Mouse (Mus musculus) testis, adult 2 months (tissue): Measurements from ENCODE around the gene Gm10644.

Source experiments
- CTCF ChIP-seq: fragments of 200-500 bp; IDR thresholded peaks from 2 replicates; pipeline ENCODE4 v1.5.1; 2012; ENCODE audit warnings: low read depth, mild to moderate bottlenecking, inconsistent platforms, low read length, moderate library complexity; ENCODE audit not compliant: control insufficient read depth, insufficient read depth, insufficient replicate concordance
- POLR2A ChIP-seq: fragments of 200-500 bp; IDR thresholded peaks from 2 replicates; pipeline ENCODE4 v1.6.1; 2012; ENCODE audit warnings: low read depth, mild to moderate bottlenecking, inconsistent platforms, low read length, moderate library complexity; ENCODE audit not compliant: control insufficient read depth

DNA sequence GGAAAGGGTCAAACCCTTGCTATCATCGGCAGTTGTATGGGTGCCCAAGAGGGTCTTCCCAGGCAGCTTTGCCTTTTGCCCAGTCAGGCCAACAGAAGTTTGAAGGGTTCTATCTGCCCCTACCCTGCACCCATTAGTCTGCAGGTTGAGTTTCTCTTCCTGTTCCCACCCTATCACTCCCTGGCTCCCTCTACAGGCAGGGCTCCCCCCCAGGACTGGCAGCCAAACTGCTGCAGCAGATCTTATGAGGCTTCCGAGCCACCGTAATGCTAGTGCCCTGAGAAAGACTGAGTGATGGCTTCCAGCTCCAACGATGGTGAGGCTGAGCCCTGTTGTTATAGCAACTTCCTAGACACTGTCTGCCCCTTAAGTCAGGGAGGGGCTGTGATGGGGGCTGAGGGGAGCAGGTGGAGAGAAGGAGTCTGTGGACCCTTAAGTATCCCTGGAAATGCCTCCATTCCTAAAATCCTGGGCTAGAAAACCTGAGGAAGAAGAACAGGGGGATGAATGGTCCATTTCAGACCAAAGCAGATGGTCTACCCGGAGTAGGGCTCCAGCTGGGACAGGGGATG is 21.9 kb upstream of the Gm10644 start:
- peak; percentile 26; the same call in 1 of the 2 replicates for TF ChIP-seq POLR2A
- TF ChIP-seq CTCF = peak; percentile 14; the same call in 1 of the 2 replicates
